Mouse (Mus musculus): Measurements from ENCODE around the gene E130116L18Rik. TPM values are rescaled to one million over a fixed set of nuclear protein-coding genes. Genes with fewer than 3 reads are reported as not detected.

Gene E130116L18Rik
- total RNA-seq (2023; ENCODE audit: inconsistent age) = not detected in 4 replicates

DNA sequence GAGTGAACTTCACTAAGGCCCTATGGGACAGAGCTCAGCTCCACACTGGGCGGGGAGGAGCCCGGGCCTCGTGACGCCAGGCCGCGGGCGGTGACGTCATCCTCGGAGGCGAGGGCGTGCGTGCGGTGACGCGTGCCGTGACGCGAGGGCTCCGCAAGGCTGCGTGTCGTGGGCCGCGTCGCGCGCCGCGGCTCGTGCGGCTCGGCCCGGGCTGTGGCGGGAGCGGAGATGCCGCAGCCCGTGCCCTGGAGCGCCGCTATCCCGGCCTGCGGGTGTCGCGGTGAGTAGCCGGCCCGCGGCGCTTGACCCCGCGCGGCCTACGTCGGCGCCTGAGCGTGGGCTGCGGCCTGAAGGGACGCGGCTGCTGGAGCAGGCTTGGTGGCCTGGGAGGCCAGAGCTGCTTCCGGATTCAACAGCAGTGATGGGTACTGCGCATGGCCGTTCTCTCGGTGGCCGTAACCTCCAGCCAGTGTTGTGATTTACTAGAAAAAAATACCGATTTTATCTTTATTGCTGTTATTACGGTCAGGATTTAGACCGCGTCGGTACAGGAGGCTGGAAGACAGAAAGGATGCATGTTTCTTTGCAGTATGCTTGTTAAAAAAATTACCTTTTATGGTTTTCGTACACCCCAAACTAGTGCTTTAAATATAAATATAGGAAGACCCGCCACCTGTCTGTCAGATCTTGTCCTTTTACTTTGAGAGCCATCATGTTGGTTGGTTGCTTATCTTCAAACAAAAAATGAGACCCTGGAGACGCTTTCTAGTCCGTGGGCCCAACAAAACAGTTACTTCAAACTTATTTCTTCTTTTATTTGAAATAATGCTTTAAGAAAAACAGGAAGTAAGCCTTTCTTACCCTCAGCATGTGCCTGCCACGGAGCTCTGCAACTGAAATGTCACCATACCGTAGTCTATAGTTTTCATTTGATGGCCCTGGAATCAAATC, at the start of gene E130116L18Rik:
E130116L18Rik (minus strand) TSS at position 402 of the 951 bp plus-strand sequence.

DNA sequence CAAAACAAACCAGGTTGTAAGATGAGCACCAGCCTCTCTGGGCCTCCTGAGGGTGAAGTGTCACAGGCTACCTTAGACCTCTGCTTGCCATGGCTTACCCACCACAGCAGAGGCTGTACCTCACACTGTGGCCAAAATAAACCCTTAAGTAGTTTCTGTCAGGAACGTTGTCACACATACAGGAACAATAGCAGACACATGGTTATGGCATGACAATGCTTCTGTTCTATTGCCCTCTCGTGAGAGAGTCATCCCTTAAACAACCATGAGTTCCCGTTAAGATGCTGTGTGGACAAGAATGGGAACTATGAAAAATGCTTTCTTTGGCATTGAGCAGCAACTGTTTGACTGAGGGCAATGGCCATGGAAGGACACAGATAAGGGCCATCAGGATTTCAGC, 1.3 kb downstream of the E130116L18Rik start, which contains the start of gene Galnt11:
Galnt11 (plus strand) TSS at position 301 of the 400 bp plus-strand sequence.

GRCm38 (mm10) chr5:25181004-25181531, 41.9 kb downstream of the E130116L18Rik start, which contains the start of gene Galntl5:
Gene Galntl5 (plus strand): TSS chr5:25181460.

Other genes starting within 250 kb of the E130116L18Rik start
- 28.2 to 37.8 TPM (median 33.8 TPM) in 4 replicates for gene Prkag2, start 122.5 kb downstream of the E130116L18Rik start, total RNA-seq (2023; ENCODE audit: inconsistent age)
- gene Galntl5, start 41.7 kb downstream of the E130116L18Rik start, total RNA-seq (2023; ENCODE audit: inconsistent age) = not detected in 4 replicates
- 56.9 to 66.4 TPM (median 62.4 TPM) in 4 replicates for gene Galnt11, start 1.2 kb downstream of the E130116L18Rik start, total RNA-seq (2023; ENCODE audit: inconsistent age)

Data from B cell, adult (primary cell).